Mouse (Mus musculus): ENCODE results near the gene Ms4a8a. TPM values are rescaled to one million over a fixed set of nuclear protein-coding genes. Genes with fewer than 3 reads are reported as not detected.

Ms4a8a gene
- total RNA-seq, 1 experiment from 2014 or later = 1.4 TPM

GRCm38 (mm10) chr19:11044671-11044995 is 36.3 kb downstream of the Ms4a8a start:
- no peak for ATAC-seq (ENCODE audit: extremely low read depth, insufficient number of reproducible peaks, low FRiP score, poor library complexity, severe bottlenecking)

GRCm38 (mm10) chr19:11037570-11037969 is 43.3 kb downstream of the Ms4a8a start:
- no peak for ATAC-seq (ENCODE audit: extremely low read depth, insufficient number of reproducible peaks, low FRiP score, poor library complexity, severe bottlenecking)

- ATAC-seq (ENCODE audit: extremely low read depth, insufficient number of reproducible peaks, low FRiP score, poor library complexity, severe bottlenecking) = no peak
Measured at GRCm38 (mm10) chr19:11022382-11022781, 58.5 kb downstream of the Ms4a8a start.

- ATAC-seq (ENCODE audit: extremely low read depth, insufficient number of reproducible peaks, low FRiP score, poor library complexity, severe bottlenecking) = no peak
Measured at GRCm38 (mm10) chr19:11017891-11018290, 63.0 kb downstream of the Ms4a8a start, which contains the start of gene Ms4a18. TSS of gene Ms4a18 (minus strand) at chr19:11018031.

Other genes starting within 250 kb of the Ms4a8a start
- gene Slc15a3, start 241.4 kb downstream of the Ms4a8a start, total RNA-seq (2017) = 54.1 and 61.9 TPM in 2 replicates
- gene Tmem132a, start 211.2 kb downstream of the Ms4a8a start, total RNA-seq (2017) = 1.5 and 2.1 TPM in 2 replicates
- gene Tmem109, start 199.1 kb downstream of the Ms4a8a start, total RNA-seq (2017) = 11.5 and 17.2 TPM in 2 replicates
- 32.0 and 58.0 TPM in 2 replicates for gene Prpf19, start 185.9 kb downstream of the Ms4a8a start, total RNA-seq (2017)
- gene Zp1, start 160.5 kb downstream of the Ms4a8a start, total RNA-seq (2017) = not detected in 2 replicates
- gene Ptgdr2, start 143.9 kb downstream of the Ms4a8a start, total RNA-seq (2017) = 0.23 and 0.74 TPM in 2 replicates
- 11.7 and 14.3 TPM in 2 replicates for gene Ccdc86, start 131.8 kb downstream of the Ms4a8a start, total RNA-seq (2017)
- gene Ms4a10, start 106.4 kb downstream of the Ms4a8a start, total RNA-seq (2017) = not detected in 2 replicates
- not detected in 2 replicates for gene Ms4a15, start 87.9 kb downstream of the Ms4a8a start, total RNA-seq (2017)
- not detected in 2 replicates for gene Ms4a18, start 63.1 kb downstream of the Ms4a8a start, total RNA-seq (2017)
- gene 1700017D01Rik, start 49.8 kb upstream of the Ms4a8a start, total RNA-seq (2017) = not detected in 2 replicates
- gene 1700025F22Rik, start 84.2 kb upstream of the Ms4a8a start, total RNA-seq (2017) = not detected in 2 replicates
- gene Ms4a13, start 115.6 kb upstream of the Ms4a8a start, total RNA-seq (2017) = not detected in 2 replicates
- not detected in 2 replicates for gene Ms4a12, start 151.3 kb upstream of the Ms4a8a start, total RNA-seq (2017)
- 552 and 558 TPM in 2 replicates for gene Ms4a1, start 185.1 kb upstream of the Ms4a8a start, total RNA-seq (2017)
- gene Ms4a5, start 202.8 kb upstream of the Ms4a8a start, total RNA-seq (2017) = not detected in 2 replicates
- gene Ms4a14, start 233.4 kb upstream of the Ms4a8a start, total RNA-seq (2017) = not detected in 2 replicates

All from neutrophil, adult 5-6 weeks (primary cell).